Mouse (Mus musculus) kidney, postnatal 36 days (tissue): ENCODE data around the gene Gm16223.

Experiments used
- DNase-seq, 2 experiments: peaks; one replicate each; pipeline ENCODE4 v3.0.0; 2021 to 2022; ENCODE audit warnings: mixed read lengths in 2 of 2

Gene Gm16223

GRCm38 (mm10) chr5:42228631-42229030 is 160.9 kb downstream of the Gm16223 start:
- no peak for DNase-seq

GRCm38 (mm10) chr5:42239291-42239690 is 171.5 kb downstream of the Gm16223 start:
- no peak for DNase-seq

GRCm38 (mm10) chr5:42239806-42240205 is 172.0 kb downstream of the Gm16223 start:
- DNase-seq = no peak

GRCm38 (mm10) chr5:42250376-42250775 is 182.6 kb downstream of the Gm16223 start:
- no peak for DNase-seq
